Mouse (Mus musculus): ENCODE measurements at regions not wholly inside any gene's neighbourhood (a gene's known extent, or its start where the extent isn't known, plus 50 kb on each side); places are given as distances from the start of the nearest gene placed in this dataset.

DNA sequence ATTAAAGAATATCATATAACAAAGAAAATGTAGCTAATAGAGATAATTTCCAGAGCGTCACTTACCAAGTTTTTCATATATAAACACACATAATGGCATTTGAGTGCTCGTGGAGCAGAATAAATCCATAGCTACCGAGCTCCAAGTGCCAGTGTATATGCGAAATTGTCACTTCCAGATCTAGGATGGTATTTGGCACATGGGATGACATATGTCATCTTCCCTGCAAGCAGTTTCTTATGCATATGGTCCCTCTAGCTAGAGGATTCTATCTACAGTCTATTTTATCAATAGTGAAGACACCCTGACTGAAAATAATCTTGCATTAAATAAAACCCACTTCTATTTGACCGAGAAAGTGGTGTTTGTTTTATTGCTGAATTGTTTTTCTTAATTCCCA lies 109.6 kb upstream of the Cdh6 start:
- no peaks in the 10 kb centered on the region for H3K36me3 ChIP-seq (ENCODE audit: control insufficient read depth, insufficient read depth, low read length)
- H3K9me3 ChIP-seq (replicated peaks; ENCODE audit: control insufficient read depth, low read length): no peaks in the 10 kb centered on the region
- H3K27ac ChIP-seq (ENCODE audit: low read depth, low read length): no peak overlapping the region
- H3K27me3 ChIP-seq (ENCODE audit: control insufficient read depth, insufficient read depth, low read length): no peaks in the 10 kb centered on the region
- no peak overlapping the region for H3K4me2 ChIP-seq
- no peaks in the 10 kb centered on the region for H3K4me1 ChIP-seq (ENCODE audit: control insufficient read depth, insufficient read depth, low read length)
- ATAC-seq (replicated peaks; ENCODE audit: insufficient number of reproducible peaks, low FRiP score, low TSS enrichment): no peak
- no peak overlapping the region for H3K9ac ChIP-seq (ENCODE audit: low read depth, low read length)
- H3K4me3 ChIP-seq (ENCODE audit: low read depth, low read length): no peak overlapping the region
- 74% methylated on average over 5 of the region's 5 CpGs for WGBS (ENCODE audit: insufficient replicate concordance)

DNA sequence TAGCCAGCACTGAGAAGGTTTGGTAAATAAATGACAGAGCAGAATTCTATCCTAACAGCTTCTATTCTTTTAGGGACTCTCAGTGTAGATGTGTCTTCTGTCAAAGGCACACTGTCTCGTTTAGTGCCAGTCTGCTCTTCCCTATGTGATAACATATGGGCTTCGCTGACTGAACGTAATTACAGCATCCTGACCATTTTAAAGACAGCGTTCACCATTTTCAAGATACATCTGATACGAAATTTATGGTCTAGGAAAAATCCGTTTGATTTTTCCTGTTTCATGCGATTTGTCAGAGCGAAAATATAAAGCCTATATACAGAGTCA lies 103.4 kb upstream of the Cdh6 start:
- 74% methylated on average over 8 of the region's 8 CpGs for WGBS (ENCODE audit: insufficient replicate concordance)
- H3K27me3 ChIP-seq (ENCODE audit: control insufficient read depth, insufficient read depth, low read length): no peaks in the 10 kb centered on the region
- H3K9me3 ChIP-seq (replicated peaks; ENCODE audit: control insufficient read depth, low read length): no peaks in the 10 kb centered on the region
- no peaks in the 10 kb centered on the region for H3K36me3 ChIP-seq (ENCODE audit: control insufficient read depth, insufficient read depth, low read length)
- no peak overlapping the region for H3K4me3 ChIP-seq (ENCODE audit: low read depth, low read length)
- H3K9ac ChIP-seq (ENCODE audit: low read depth, low read length): no peak overlapping the region
- peaks cover 6% of the 10 kb centered on the region for H3K4me1 ChIP-seq (ENCODE audit: control insufficient read depth, insufficient read depth, low read length)
- H3K27ac ChIP-seq (ENCODE audit: low read depth, low read length): no peak overlapping the region
- no peak overlapping the region for H3K4me2 ChIP-seq
- ATAC-seq (replicated peaks; ENCODE audit: insufficient number of reproducible peaks, low FRiP score, low TSS enrichment): no peak

- no peak overlapping the region for H3K27ac ChIP-seq (ENCODE audit: low read depth, low read length)
- no peak overlapping the region for H3K4me2 ChIP-seq
- H3K27me3 ChIP-seq (ENCODE audit: control insufficient read depth, insufficient read depth, low read length): no peaks in the 10 kb centered on the region
- 55% methylated on average over 5 of the region's 5 CpGs for WGBS (ENCODE audit: insufficient replicate concordance)
- peaks cover 6% of the 10 kb centered on the region for H3K4me1 ChIP-seq (ENCODE audit: control insufficient read depth, insufficient read depth, low read length)
- no peak overlapping the region for H3K9ac ChIP-seq (ENCODE audit: low read depth, low read length)
- no peaks in the 10 kb centered on the region for H3K9me3 ChIP-seq (replicated peaks; ENCODE audit: control insufficient read depth, low read length)
- H3K36me3 ChIP-seq (ENCODE audit: control insufficient read depth, insufficient read depth, low read length): no peaks in the 10 kb centered on the region
- no peak for ATAC-seq (replicated peaks; ENCODE audit: insufficient number of reproducible peaks, low FRiP score, low TSS enrichment)
- H3K4me3 ChIP-seq (ENCODE audit: low read depth, low read length): no peak overlapping the region
Measured at GRCm38 (mm10) chr15:13276225-13276908, 102.9 kb upstream of the Cdh6 start.

DNA sequence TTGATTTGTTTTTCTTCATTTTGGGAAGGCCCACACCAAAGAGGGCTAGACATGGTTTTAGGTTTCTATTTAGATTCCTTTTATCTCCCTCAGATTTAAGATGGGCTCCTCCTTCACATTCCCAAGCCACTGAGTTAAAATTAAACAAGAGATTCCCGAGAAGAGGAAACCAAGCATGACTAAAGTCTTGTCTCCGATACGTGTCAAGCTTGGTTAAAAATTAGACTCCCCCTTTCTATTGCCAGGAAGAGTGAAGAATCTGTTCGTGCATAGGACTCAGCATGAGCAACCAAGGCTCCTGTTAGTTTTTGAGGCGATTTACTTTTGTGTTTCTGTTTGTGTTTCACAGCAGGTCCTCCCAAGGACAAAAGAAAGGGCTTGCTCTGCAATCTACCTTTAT lies 101.9 kb upstream of the Cdh6 start:
- H3K27ac ChIP-seq (ENCODE audit: low read depth, low read length): no peak overlapping the region
- ATAC-seq (replicated peaks; ENCODE audit: insufficient number of reproducible peaks, low FRiP score, low TSS enrichment): no peak
- no peaks in the 10 kb centered on the region for H3K9me3 ChIP-seq (replicated peaks; ENCODE audit: control insufficient read depth, low read length)
- no peak overlapping the region for H3K4me2 ChIP-seq
- no peaks in the 10 kb centered on the region for H3K27me3 ChIP-seq (ENCODE audit: control insufficient read depth, insufficient read depth, low read length)
- no peak overlapping the region for H3K4me3 ChIP-seq (ENCODE audit: low read depth, low read length)
- 20% methylated on average over 5 of the region's 5 CpGs for whole genome bisulfite sequencing (ENCODE audit: insufficient replicate concordance)
- H3K4me1 ChIP-seq (ENCODE audit: control insufficient read depth, insufficient read depth, low read length): peaks cover 6% of the 10 kb centered on the region
- no peak overlapping the region for H3K9ac ChIP-seq (ENCODE audit: low read depth, low read length)
- H3K36me3 ChIP-seq (ENCODE audit: control insufficient read depth, insufficient read depth, low read length): no peaks in the 10 kb centered on the region

DNA sequence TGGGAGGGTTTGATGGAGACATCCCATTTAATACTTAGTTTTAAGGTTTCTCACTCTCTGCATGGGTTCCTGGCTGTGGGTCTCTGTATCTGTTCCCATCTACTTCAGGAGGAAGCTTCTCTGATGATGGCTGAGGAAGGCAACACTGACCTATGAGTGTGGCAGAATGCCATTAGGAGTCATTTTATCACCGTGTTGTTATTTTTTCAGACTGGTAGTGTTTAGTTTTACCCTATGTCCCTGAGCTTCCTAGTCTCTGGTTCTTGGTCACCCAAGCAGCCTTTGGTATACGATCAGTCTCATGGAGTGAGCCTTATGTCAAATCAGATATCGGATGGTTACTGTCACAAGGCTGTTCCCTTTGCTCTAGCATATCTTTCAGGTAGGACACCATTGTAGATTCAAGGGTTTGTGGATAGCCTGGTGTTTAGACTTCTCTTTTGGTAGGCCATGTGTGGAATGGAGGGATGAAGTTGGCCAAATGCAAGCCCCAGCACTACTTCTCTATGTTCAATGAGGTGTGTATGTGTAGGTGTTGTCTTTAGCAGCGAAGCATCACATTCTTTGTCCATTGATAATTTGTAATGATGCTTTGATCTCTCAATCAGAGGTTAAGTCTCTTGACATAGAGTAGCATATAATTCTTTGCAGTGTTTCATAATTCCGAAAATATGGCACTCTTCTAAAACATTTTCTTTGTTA lies 101.0 kb upstream of the Cdh6 start:
- peaks cover 6% of the 10 kb centered on the region for H3K4me1 ChIP-seq (ENCODE audit: control insufficient read depth, insufficient read depth, low read length)
- H3K9ac ChIP-seq (ENCODE audit: low read depth, low read length): no peak overlapping the region
- 79% methylated on average over 5 of the region's 5 CpGs for WGBS (ENCODE audit: insufficient replicate concordance)
- H3K27ac ChIP-seq (ENCODE audit: low read depth, low read length): no peak overlapping the region
- no peaks in the 10 kb centered on the region for H3K9me3 ChIP-seq (replicated peaks; ENCODE audit: control insufficient read depth, low read length)
- H3K4me2 ChIP-seq: no peak overlapping the region
- no peak overlapping the region for H3K4me3 ChIP-seq (ENCODE audit: low read depth, low read length)
- H3K36me3 ChIP-seq (ENCODE audit: control insufficient read depth, insufficient read depth, low read length): no peaks in the 10 kb centered on the region
- ATAC-seq (replicated peaks; ENCODE audit: insufficient number of reproducible peaks, low FRiP score, low TSS enrichment): no peak
- no peaks in the 10 kb centered on the region for H3K27me3 ChIP-seq (ENCODE audit: control insufficient read depth, insufficient read depth, low read length)

GRCm38 (mm10) chr15:13246053-13246696 lies 72.7 kb upstream of the Cdh6 start:
- H3K4me2 ChIP-seq: no peak overlapping the region
- 0 out of 2 replicates have a peak, but pooled peaks cover 2% of the 10 kb centered on the region for H3K4me1 ChIP-seq (ENCODE audit: control insufficient read depth, insufficient read depth, low read length)
- H3K36me3 ChIP-seq (ENCODE audit: control insufficient read depth, insufficient read depth, low read length): no peaks in the 10 kb centered on the region
- H3K4me3 ChIP-seq (ENCODE audit: low read depth, low read length): no peak overlapping the region
- no peak overlapping the region for H3K9ac ChIP-seq (ENCODE audit: low read depth, low read length)
- no peaks in the 10 kb centered on the region for H3K9me3 ChIP-seq (replicated peaks; ENCODE audit: control insufficient read depth, low read length)
- H3K27ac ChIP-seq (ENCODE audit: low read depth, low read length): no peak overlapping the region
- WGBS (ENCODE audit: insufficient replicate concordance): 86% methylated on average over 11 of the region's 11 CpGs
- no peaks in the 10 kb centered on the region for H3K27me3 ChIP-seq (ENCODE audit: control insufficient read depth, insufficient read depth, low read length)
- ATAC-seq (replicated peaks; ENCODE audit: insufficient number of reproducible peaks, low FRiP score, low TSS enrichment): no peak

DNA sequence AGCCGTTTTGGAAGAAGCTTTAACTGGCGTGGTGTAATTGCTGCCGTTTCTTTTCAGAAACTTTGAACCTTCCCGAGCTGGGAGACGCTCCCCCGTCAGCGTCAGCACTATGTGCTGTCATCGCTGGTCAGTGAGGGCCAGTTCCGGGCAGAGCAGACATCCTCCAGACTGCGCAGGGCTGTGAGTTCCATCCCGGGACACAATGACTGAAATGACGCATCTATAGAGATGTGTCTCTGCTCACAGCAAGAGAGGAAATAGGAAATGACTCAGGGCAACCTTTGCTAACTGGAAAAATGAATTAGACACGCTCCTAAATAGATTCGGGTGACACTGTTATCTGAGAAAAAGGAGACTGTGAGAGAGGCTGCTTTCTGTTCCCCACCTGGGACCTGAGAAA lies 70.8 kb upstream of the Cdh6 start:
- Histone ChIP-seq H3K4me3 (ENCODE audit: low read depth, low read length) (peak overlapping the region; percentile 19; the same call in 1 of the 2 replicates), H3K4me2 (peak overlapping the region; percentile 56), H3K27ac (ENCODE audit: low read depth, low read length) (no peak overlapping the region), H3K9ac (ENCODE audit: low read depth, low read length) (no peak overlapping the region), H3K36me3 (ENCODE audit: control insufficient read depth, insufficient read depth, low read length) (no peaks in the 10 kb centered on the region), H3K27me3 (ENCODE audit: control insufficient read depth, insufficient read depth, low read length) (no peaks in the 10 kb centered on the region), H3K4me1 (ENCODE audit: control insufficient read depth, insufficient read depth, low read length) (0 out of 2 replicates have a peak, but pooled peaks cover 2% of the 10 kb centered on the region), H3K9me3 (replicated peaks; ENCODE audit: control insufficient read depth, low read length) (no peaks in the 10 kb centered on the region)
- peak; percentile 77 for ATAC-seq (replicated peaks; ENCODE audit: insufficient number of reproducible peaks, low FRiP score, low TSS enrichment)
- WGBS (ENCODE audit: insufficient replicate concordance): 16% methylated on average over 14 of the region's 14 CpGs

DNA sequence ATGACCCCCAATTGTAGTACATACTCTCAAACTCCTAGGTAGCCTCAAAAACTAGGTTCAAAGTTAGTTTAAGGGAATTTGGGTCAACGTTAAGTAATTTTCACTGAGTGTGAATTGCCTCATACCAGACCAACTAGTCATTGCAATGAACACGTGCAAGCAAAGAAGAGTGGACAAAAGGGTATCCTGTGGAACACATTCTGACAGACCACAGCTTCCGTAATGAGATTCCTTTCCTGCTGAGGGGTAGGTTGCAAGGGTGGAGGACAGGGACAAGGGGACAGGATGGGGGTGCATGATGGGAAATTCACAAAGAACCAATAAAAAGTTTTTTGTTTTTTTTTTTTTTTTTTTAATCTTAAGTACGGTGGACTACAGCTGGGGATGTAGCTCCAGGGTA lies 70.1 kb upstream of the Cdh6 start:
- 0 out of 2 replicates have a peak, but pooled peaks cover 2% of the 10 kb centered on the region for H3K4me1 ChIP-seq (ENCODE audit: control insufficient read depth, insufficient read depth, low read length)
- no peak overlapping the region for H3K4me3 ChIP-seq (ENCODE audit: low read depth, low read length)
- no peaks in the 10 kb centered on the region for H3K9me3 ChIP-seq (replicated peaks; ENCODE audit: control insufficient read depth, low read length)
- no peaks in the 10 kb centered on the region for H3K27me3 ChIP-seq (ENCODE audit: control insufficient read depth, insufficient read depth, low read length)
- ATAC-seq (replicated peaks; ENCODE audit: insufficient number of reproducible peaks, low FRiP score, low TSS enrichment): no peak
- H3K27ac ChIP-seq (ENCODE audit: low read depth, low read length): no peak overlapping the region
- H3K9ac ChIP-seq (ENCODE audit: low read depth, low read length): no peak overlapping the region
- no peaks in the 10 kb centered on the region for H3K36me3 ChIP-seq (ENCODE audit: control insufficient read depth, insufficient read depth, low read length)
- H3K4me2 ChIP-seq: no peak overlapping the region
- WGBS (ENCODE audit: insufficient replicate concordance): 74% methylated on average over 4 of the region's 4 CpGs

All from heart, embryonic 11.5 days (tissue).